Mouse (Mus musculus) CH12.LX (cell line): ENCODE measurements at regions not wholly inside any gene's neighbourhood (a gene's known extent, or its start where the extent isn't known, plus 50 kb on each side); places are given as distances from the start of the nearest gene placed in this dataset.

Experiments used
- DNase-seq: peaks from one replicate; pipeline ENCODE4 v3.0.0-alpha.2; 2013; ENCODE audit errors: extremely low read depth
- H3K27ac ChIP-seq: 2 replicates; pipeline ENCODE4 v1.5.1; 2012; ENCODE audit warnings: low read depth, mild to moderate bottlenecking, control low read depth, moderate library complexity; ENCODE audit not compliant: insufficient read depth
- H3K27me3 ChIP-seq: replicated peaks from 2 replicates; pipeline ENCODE3; 2012; ENCODE audit warnings: inconsistent platforms
- H3K36me3 ChIP-seq, 2 experiments: replicated peaks in 1 of 2; 2 replicates each; pipeline versions ENCODE3 to v1.6.1; 2012; ENCODE audit warnings: inconsistent platforms in 1 of 2, low read length in 1 of 2, mild to moderate bottlenecking in 1 of 2, mixed read lengths in 1 of 2, moderate library complexity in 1 of 2; ENCODE audit not compliant: control insufficient read depth in 1 of 2, insufficient read depth in 1 of 2
- H3K4me1 ChIP-seq, 2 experiments: 2 replicates each; pipeline ENCODE4 v1.6.1; 2012; ENCODE audit warnings: inconsistent platforms in 1 of 2, moderate library complexity in 1 of 2; ENCODE audit not compliant: insufficient read depth in 2 of 2, control insufficient read depth in 1 of 2
- H3K4me2 ChIP-seq: 2 replicates; pipeline ENCODE4 v1.6.1; 2012; ENCODE audit warnings: low read depth, mild to moderate bottlenecking, control low read depth; ENCODE audit not compliant: poor library complexity, insufficient read depth, severe bottlenecking
- H3K4me3 ChIP-seq, 3 experiments: fragments of 150-350 bp in 1 of 3; sonication (generic) in 1 of 3; replicated peaks in 1 of 3; 2 replicates each; pipeline versions ENCODE3 to v1.5.1; 2011 to 2012; ENCODE audit warnings: low read depth in 2 of 3, low read length in 2 of 3, mild to moderate bottlenecking in 2 of 3, moderate library complexity in 2 of 3, control low read depth in 1 of 3, improper control_type of control experiment in 1 of 3, inconsistent platforms in 1 of 3, mixed read lengths in 1 of 3; ENCODE audit not compliant: poor library complexity in 1 of 3
- H3K79me2 ChIP-seq: replicated peaks from 2 replicates; pipeline ENCODE4 v1.6.1; 2012; ENCODE audit warnings: mild to moderate bottlenecking, moderate library complexity; ENCODE audit not compliant: control insufficient read depth, poor library complexity, insufficient read depth, severe bottlenecking; ENCODE audit errors: extremely low read depth
- H3K9ac ChIP-seq: 2 replicates; pipeline ENCODE4 v1.6.1; 2012; ENCODE audit warnings: low read depth, mild to moderate bottlenecking, control low read depth, moderate library complexity; ENCODE audit not compliant: insufficient read depth
- H3K9me3 ChIP-seq: replicated peaks from 2 replicates; pipeline ENCODE3; 2012; ENCODE audit warnings: low read length, inconsistent platforms, mixed read lengths
- BHLHE40 ChIP-seq: IDR thresholded peaks from 2 replicates; pipeline ENCODE4 v1.6.1; 2011; ENCODE audit warnings: mild to moderate bottlenecking, low read depth, low read length, improper control_type of control experiment
- CHD2 ChIP-seq: IDR thresholded peaks from 2 replicates; pipeline ENCODE4 v1.6.1; 2011; ENCODE audit warnings: low read length, improper control_type of control experiment
- CTCF ChIP-seq, 2 experiments: IDR thresholded peaks in 1 of 2; conservative IDR thresholded peaks in 1 of 2; 2 replicates each; pipeline ENCODE4 v1.5.1; 2011 to 2012; ENCODE audit warnings: low read depth in 2 of 2, low read length in 2 of 2, improper control_type of control experiment in 1 of 2, inconsistent platforms in 1 of 2, mild to moderate bottlenecking in 1 of 2, moderate library complexity in 1 of 2
- E2F4 ChIP-seq: IDR thresholded peaks from 2 replicates; pipeline ENCODE4 v1.6.1; 2011; ENCODE audit warnings: low read depth, low read length, improper control_type of control experiment; ENCODE audit not compliant: insufficient replicate concordance
- ELF1 ChIP-seq: IDR thresholded peaks from 2 replicates; pipeline ENCODE4 v1.6.1; 2014; ENCODE audit warnings: low read depth, mild to moderate bottlenecking, inconsistent platforms, low read length, improper control_type of control experiment
- EP300 ChIP-seq: IDR thresholded peaks from 2 replicates; pipeline ENCODE4 v1.6.1; 2011; ENCODE audit warnings: low read length, improper control_type of control experiment
- ETS1 ChIP-seq: conservative IDR thresholded peaks from 2 replicates; pipeline ENCODE4 v1.6.1; 2012; ENCODE audit warnings: low read depth, mild to moderate bottlenecking, inconsistent platforms, low read length, improper control_type of control experiment, moderate library complexity
- HCFC1 ChIP-seq: IDR thresholded peaks from 2 replicates; pipeline ENCODE4 v1.6.1; 2012; ENCODE audit warnings: low read depth, mild to moderate bottlenecking, inconsistent platforms, low read length, improper control_type of control experiment
- IRF4 ChIP-seq: IDR thresholded peaks from 2 replicates; pipeline ENCODE4 v1.6.1; 2014; ENCODE audit warnings: low read depth, mild to moderate bottlenecking, inconsistent platforms, low read length, improper control_type of control experiment
- MAFK ChIP-seq: IDR thresholded peaks from 2 replicates; pipeline ENCODE4 v1.6.1; 2011; ENCODE audit warnings: low read length, improper control_type of control experiment; ENCODE audit not compliant: insufficient replicate concordance
- MXI1 ChIP-seq: IDR thresholded peaks from 2 replicates; pipeline ENCODE4 v1.6.1; 2011; ENCODE audit warnings: mild to moderate bottlenecking, low read depth, low read length, improper control_type of control experiment
- PAX5 ChIP-seq: IDR thresholded peaks from 2 replicates; pipeline ENCODE4 v1.6.1; 2012; ENCODE audit warnings: low read length, inconsistent platforms, mixed read lengths
- POLR2AphosphoS2 ChIP-seq: IDR thresholded peaks from 2 replicates; pipeline ENCODE4 v1.6.1; 2011; ENCODE audit warnings: low read depth, low read length, improper control_type of control experiment
- RAD21 ChIP-seq: IDR thresholded peaks from 2 replicates; pipeline ENCODE4 v1.6.1; 2011; ENCODE audit warnings: low read depth, mild to moderate bottlenecking, low read length, improper control_type of control experiment, moderate library complexity
- RCOR1 ChIP-seq: conservative IDR thresholded peaks from 2 replicates; pipeline ENCODE4 v1.6.1; 2012; ENCODE audit warnings: low read depth, mild to moderate bottlenecking, inconsistent platforms, low read length, improper control_type of control experiment
- TBP ChIP-seq: conservative IDR thresholded peaks from 2 replicates; pipeline ENCODE4 v1.6.1; 2011; ENCODE audit warnings: low read depth, low read length, improper control_type of control experiment
- ZC3H11A ChIP-seq: IDR thresholded peaks from 2 replicates; pipeline ENCODE4 v1.6.1; 2012; ENCODE audit warnings: low read depth, mild to moderate bottlenecking, inconsistent platforms, low read length, improper control_type of control experiment
- dilution Hi-C: fragments of 300-500 bp; cut with MboI; formaldehyde crosslinking; loops from 2 replicates; pipeline ENCODE4 v1.14.3; 2020; ENCODE audit warnings: low sequenced_read_pairs; ENCODE audit not compliant: extremely low pct_unique_long_range_greater_than_20kb, extremely low pct_ligation_motif_present
- in situ Hi-C: fragments of 300-500 bp; cut with MboI; formaldehyde crosslinking; loops from 3 replicates; pipeline ENCODE4 v1.14.3; 2019; ENCODE audit warnings: low sequenced_read_pairs, low pct_ligation_motif_present, low pct_unique_long_range_greater_than_20kb, mixed read lengths

DNA sequence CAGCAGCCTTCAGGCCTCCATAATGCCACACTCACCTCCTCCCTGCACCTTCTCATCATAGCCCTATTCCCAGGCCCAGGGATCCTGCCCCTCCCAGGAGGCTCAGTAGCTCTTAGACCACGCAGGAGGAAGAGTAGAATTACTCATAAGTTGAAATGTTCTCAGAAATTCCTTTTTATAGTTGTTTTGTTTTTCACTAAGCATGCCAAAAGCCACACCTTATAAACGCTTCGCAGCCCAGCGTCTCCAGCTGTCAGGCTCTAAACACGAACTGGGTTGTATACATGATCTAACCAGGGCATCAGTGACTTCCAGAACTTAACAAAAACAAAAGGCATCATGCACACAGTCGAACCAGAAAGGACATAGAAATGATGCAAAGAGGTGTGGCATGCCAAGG is 101.9 kb downstream of the Irs2 start:
- no peak for TF ChIP-seq PAX5
- no peak for TF ChIP-seq POLR2AphosphoS2
- TF ChIP-seq E2F4: no peak
- TF ChIP-seq ZC3H11A: no peak
- no peak for TF ChIP-seq EP300
- H3K4me3 ChIP-seq: no peak overlapping the region
- H3K36me3 ChIP-seq: no peaks in the 10 kb centered on the region

DNA sequence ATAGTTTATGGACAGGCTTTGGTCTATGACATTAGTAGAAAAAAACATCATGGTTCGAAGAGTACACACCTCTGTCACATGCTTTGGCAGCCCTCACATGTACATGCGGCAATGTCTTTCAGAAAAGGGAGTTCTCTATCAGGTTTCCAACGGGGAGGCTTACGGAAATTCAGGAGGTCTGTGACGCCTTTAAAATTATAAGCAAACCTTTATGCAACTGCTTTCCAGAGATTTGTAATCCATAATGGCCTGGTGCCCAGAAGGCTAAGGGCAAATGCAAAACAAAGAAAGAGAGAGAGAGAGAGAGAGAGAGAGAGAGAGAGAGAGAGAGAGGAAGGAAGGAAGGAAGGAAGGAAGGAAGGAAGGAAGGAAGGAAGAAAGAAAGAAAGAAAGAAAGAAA is 102.5 kb downstream of the Irs2 start:
- TF ChIP-seq MAFK (no peak), RCOR1 (no peak), BHLHE40 (no peak), RAD21 (no peak), TBP (no peak), MXI1 (no peak), IRF4 (no peak), ETS1 (no peak), CTCF (conservative IDR thresholded peaks at IDR 0.05 in 1 of 2, IDR thresholded peaks at IDR 0.05 in 1 of 2; ENCODE audit: low read depth in 2 of 2, low read length in 2 of 2) (no peak), HCFC1 (no peak), ELF1 (no peak), CHD2 (no peak)
- in situ Hi-C loops: no loop called here
- no peaks in the 10 kb centered on the region for H3K27me3 ChIP-seq
- H3K9ac ChIP-seq: no peak overlapping the region
- H3K36me3 ChIP-seq: no peaks in the 10 kb centered on the region
- H3K27ac ChIP-seq: no peak overlapping the region
- H3K4me1 ChIP-seq: peaks cover 8 to 18% of the 10 kb centered on the region in 2 experiments
- H3K79me2 ChIP-seq: no peaks in the 10 kb centered on the region
- no peak for DNase-seq
- no peak overlapping the region for H3K4me3 ChIP-seq
- no peaks in the 10 kb centered on the region for H3K9me3 ChIP-seq
- dilution Hi-C loops: no loop called here
- no peak overlapping the region for H3K4me2 ChIP-seq

More for the DNA sequence above, 101.9 kb downstream of the Irs2 start:
- H3K9me3 ChIP-seq: no peaks in the 10 kb centered on the region
- no peak for DNase-seq
- peaks cover 8 to 13% of the 10 kb centered on the region in 2 experiments for H3K4me1 ChIP-seq
- dilution Hi-C loops: no loop called here
- no peak overlapping the region for H3K4me2 ChIP-seq
- no peak overlapping the region for H3K27ac ChIP-seq
- no peaks in the 10 kb centered on the region for H3K27me3 ChIP-seq
- no peak overlapping the region for H3K9ac ChIP-seq
- in situ Hi-C loops: no loop called here
- H3K79me2 ChIP-seq: no peaks in the 10 kb centered on the region
